Mouse (Mus musculus) liver, embryonic 14.5 days (tissue): Measurements from ENCODE around the gene Rrp7a.

ENCODE experiments used
- CTCF ChIP-seq: IDR thresholded peaks from 2 replicates; pipeline ENCODE4 v1.5.1; 2016; ENCODE audit warnings: antibody characterized with exemption, low read depth, control low read depth
- EP300 ChIP-seq: IDR thresholded peaks from 2 replicates; pipeline ENCODE4 v1.6.1; 2016; ENCODE audit warnings: antibody characterized with exemption, low read depth

DNA sequence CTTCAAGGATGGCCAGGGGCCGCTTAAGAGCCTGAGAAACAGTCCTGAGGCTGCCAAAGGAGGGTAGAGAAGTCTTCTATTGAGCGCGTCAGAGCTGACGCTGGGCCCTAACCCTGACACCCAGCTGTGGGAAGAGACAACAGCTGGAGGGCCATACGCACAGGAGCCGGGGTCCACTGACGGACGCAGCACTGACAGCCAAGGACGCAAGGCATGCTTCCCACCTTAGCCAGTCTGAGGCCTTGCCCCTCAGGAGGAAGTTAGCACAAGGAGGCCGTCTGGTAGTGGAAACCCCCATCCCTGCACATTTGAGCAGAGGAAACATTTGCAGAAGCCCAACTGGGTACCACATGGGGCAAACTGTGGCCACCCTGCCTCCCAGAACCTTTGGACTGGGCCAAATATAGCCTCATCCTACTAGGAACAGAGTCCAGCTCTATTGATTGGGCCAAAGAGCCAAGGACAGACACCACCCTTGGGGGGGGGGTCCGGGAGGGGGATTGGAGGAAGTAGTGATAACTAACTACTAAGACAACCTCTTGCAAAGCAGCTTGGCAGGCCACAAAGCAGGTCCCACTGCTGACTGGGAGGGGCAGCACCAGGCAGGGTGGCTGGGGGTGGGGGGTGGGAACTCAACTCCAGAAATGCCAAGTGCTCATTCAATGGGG is 40.4 kb upstream of the Rrp7a start:
- TF ChIP-seq CTCF (no peak), EP300 (no peak)
